Mouse (Mus musculus): ENCODE data around the gene Gm14226. TPM values are rescaled to one million over a fixed set of nuclear protein-coding genes. Genes with fewer than 3 reads are reported as not detected.
"Not testable (repeated sequence)": the region's sequence is repeated elsewhere in the genome, so short reads cannot be mapped to it uniquely, and the experiment has no call there.

Gm14226 gene
- total RNA-seq (2021) = 1 to 10 TPM; 2.1 to 6.0 TPM
- long read RNA-seq, experiment 1 = 0 reads
- long read RNA-seq, experiment 2, partial matches to known transcripts = 1 of 1 reads
- long read RNA-seq, experiment 2, other reads (novel, unspliced or antisense) = 0 of 1 reads

GRCm38 (mm10) chr2:155018251-155018755 lies at the start of gene Gm14226:
Gene Gm14226, plus strand, starts transcription at chr2:155018266.
- peak; percentile 26 to 37 for DNase-seq (ENCODE audit: low spot score in 2 of 2)

- DNase-seq (ENCODE audit: low spot score in 2 of 2) = not testable (repeated sequence)
Measured at GRCm38 (mm10) chr2:154969740-154970397, 48.2 kb upstream of the Gm14226 start.

DNA sequence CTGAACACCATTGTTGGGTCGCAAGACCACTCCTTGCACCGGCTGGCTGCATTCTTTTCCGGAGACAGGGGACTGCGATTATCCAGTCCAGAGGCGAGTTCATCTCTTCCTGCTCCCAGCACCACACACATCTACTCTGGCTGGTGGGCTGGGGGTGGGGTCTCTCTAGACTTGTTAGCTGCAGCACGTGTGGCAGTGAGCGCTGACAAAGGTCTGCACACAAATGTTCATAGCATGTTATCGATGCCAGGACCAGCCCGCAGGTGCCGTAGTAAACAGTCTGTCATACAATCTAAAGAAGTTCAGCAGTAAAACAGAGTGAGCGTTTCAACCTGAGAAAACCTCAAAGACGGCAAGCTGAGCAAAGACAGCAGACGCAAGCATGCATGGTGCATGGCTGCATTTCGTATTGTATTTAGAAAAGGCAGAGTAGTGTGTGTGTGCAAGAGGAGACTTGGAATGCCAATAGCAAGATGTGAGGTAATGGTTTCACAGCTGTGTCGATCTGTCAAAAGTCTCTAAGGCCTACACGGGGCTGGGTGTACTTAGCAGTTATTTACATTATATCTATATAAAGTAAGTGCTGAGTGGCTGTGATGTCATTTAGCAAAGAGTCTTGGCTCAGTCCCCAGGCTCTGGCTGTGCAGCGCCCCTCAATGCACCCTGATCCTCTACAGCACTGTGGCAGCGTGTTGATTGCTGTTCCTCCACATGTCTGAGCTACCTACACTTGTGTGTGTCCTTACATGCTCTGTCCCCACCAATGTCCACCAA lies 46.0 kb upstream of the Gm14226 start:
- DNase-seq (ENCODE audit: low spot score in 2 of 2) = no peak

GRCm38 (mm10) chr2:154972981-154973380 lies 45.1 kb upstream of the Gm14226 start:
- DNase-seq (ENCODE audit: low spot score in 2 of 2) = no peak

DNA sequence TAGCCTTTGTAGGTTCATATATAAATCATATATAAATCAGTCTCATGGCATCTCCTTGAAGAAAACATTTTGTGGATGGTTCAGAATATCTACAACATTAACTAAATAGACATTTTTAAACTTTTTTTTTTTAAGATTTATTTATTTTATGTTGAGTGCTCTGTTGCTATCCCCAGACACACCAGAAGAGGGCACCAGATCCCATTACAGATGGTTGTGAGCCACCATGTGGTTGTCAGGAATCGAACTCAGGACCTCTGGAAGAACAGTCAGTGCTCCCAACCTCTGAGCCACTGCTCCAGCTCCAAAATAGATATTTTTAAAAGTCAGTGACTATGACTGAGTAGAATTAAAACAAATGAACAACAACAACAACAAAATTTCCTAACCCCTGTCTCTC lies 31.5 kb upstream of the Gm14226 start:
- DNase-seq (ENCODE audit: low spot score in 2 of 2) = no peak

GRCm38 (mm10) chr2:154991411-154991810 lies 26.7 kb upstream of the Gm14226 start:
- DNase-seq (ENCODE audit: low spot score in 2 of 2) = no peak

- DNase-seq (ENCODE audit: low spot score in 2 of 2) = no peak
Measured at GRCm38 (mm10) chr2:154992083-154992482, 26.0 kb upstream of the Gm14226 start.

GRCm38 (mm10) chr2:155005491-155005890 lies 12.6 kb upstream of the Gm14226 start:
- no peak for DNase-seq (ENCODE audit: low spot score in 2 of 2)

GRCm38 (mm10) chr2:155011086-155011656 lies 6.9 kb upstream of the Gm14226 start:
- DNase-seq (ENCODE audit: low spot score in 2 of 2) = no peak

- DNase-seq (ENCODE audit: low spot score in 2 of 2) = no peak
Measured at GRCm38 (mm10) chr2:155012991-155013390, 5.1 kb upstream of the Gm14226 start.

DNA sequence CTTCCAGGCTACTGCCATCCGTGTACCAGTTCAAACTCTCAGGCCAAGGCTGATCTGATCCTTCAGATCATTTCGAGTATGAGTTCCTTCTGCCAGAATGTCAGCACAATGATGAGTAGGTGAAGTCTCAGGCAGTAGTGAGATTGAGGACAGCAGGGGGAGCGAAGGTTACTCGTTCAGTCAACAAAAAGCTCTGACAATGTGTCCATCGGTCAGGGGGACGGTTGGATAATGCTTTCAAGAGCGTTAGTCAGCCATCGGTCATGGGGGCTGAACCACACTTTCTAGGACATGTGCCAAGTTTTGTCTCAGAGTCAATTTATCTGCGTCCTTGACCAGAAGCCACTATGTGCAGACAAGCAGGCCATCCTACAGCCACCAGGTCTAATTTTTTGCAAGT lies 1.3 kb upstream of the Gm14226 start:
- DNase-seq (ENCODE audit: low spot score in 2 of 2) = not testable (repeated sequence)

GRCm38 (mm10) chr2:155018762-155019641 lies 936 bp downstream of the Gm14226 start:
- DNase-seq (ENCODE audit: low spot score in 2 of 2) = peak; percentile 68 to 69

- peak; percentile 97 for DNase-seq (ENCODE audit: low spot score in 2 of 2)
Measured at GRCm38 (mm10) chr2:155019673-155020072, 1.6 kb downstream of the Gm14226 start.

- DNase-seq (ENCODE audit: low spot score in 2 of 2) = not testable (repeated sequence)
Measured at GRCm38 (mm10) chr2:155020247-155020826, 2.3 kb downstream of the Gm14226 start.

DNA sequence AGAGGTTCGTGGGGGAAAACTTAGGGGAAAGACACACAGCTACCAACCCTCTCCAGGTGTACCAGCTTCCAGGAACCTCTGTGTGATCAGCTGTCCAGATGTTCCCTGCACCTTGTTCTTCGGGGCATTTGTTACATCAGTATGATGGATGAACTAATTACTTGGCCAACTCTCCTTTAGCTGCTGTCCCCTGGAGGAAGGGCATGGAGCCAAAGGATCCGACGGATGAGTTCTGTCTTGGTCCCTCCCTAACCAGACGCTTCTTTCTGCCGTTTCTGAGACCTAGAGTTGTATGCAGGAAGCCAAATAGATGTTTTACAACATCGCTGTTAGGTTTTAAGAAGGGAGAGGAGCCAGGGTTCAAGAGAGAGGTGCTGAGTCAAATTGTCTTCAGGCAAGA lies 12.8 kb downstream of the Gm14226 start:
- no peak for DNase-seq (ENCODE audit: low spot score in 2 of 2)

DNA sequence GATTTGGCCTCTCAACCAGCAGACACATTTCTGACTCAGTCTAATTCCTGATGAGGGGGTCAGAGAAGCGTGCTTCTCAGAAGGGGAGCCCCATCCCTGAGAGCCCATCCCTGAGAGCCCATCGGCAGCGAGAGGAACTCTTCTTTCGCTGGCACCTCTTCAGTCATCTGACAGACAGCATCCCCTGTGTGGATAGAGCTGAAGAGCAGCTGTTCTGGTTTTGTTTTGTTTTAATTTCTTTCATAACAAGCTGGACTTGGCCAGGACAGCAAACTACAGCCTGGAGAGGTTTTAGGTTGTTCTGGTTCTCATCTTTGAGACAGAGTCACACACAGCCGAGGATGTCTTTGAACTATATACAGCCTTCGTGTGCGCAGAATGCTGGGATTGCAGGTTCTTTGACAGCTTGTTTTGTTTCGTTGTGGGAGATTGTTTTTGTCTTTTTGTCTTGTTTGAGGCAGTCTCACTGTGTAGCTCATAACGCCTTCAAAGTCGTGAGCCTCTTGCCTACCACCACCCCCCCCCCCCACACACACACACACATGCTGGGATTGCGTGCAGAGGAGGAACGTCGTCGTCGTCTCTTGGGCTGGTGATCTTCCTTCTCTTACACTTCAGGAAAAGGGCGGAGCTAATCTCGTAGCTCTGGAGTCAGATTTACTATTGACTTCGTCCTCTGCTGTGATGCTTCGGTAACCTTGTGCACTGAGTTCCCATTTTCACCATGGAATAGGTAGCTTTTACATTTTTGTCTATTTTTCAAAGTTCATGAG lies 15.1 kb downstream of the Gm14226 start:
- no peak for DNase-seq (ENCODE audit: low spot score in 2 of 2)

DNA sequence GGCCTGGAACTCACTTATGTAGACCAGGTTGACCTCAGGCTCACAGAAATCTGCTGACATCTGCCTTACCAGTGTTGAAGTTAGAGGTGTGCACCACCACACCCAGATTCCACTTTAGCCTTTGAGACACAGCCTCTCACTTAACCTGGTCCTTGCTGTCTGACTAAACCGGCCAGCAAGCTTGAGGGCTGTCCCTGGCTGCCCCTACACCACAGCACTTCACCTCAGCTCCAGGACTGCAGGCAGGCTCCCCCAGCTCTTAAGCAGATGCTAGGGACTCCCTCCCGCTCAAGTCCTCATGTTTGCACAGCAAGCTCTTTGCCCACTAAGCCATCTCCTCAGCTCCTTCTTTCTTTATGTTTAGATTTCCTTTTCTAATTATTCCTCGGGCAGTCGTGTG lies 21.9 kb downstream of the Gm14226 start:
- DNase-seq (ENCODE audit: low spot score in 2 of 2) = no peak

DNA sequence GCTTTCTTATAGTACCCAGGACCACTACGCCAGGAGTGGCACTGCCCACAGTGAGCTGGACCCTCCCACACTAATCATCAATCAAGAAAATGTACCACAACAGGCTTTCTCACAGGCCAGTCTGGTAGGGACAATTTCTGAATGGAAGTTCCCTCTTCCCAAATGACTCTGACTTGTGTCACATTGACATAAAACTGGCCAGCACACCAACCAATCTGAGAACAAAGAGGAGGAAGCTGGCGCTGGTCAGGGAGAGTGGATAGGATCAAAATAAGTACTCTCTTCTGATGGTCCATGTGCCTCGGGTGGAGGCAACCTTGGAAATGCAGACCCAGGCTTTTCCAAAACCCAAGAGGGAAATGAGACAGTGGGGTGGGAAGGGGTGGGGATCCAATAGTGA lies 26.5 kb downstream of the Gm14226 start:
- DNase-seq (ENCODE audit: low spot score in 2 of 2) = no peak

- no peak for DNase-seq (ENCODE audit: low spot score in 2 of 2)
Measured at GRCm38 (mm10) chr2:155045075-155045474, 27.0 kb downstream of the Gm14226 start.

- no peak for DNase-seq (ENCODE audit: low spot score in 2 of 2)
Measured at GRCm38 (mm10) chr2:155046803-155047202, 28.7 kb downstream of the Gm14226 start.

All from adrenal gland, adult 18-20 months (tissue).